Comparison of ENCODE assay signal across 8 mouse cellular contexts in the genomic region with DNA sequence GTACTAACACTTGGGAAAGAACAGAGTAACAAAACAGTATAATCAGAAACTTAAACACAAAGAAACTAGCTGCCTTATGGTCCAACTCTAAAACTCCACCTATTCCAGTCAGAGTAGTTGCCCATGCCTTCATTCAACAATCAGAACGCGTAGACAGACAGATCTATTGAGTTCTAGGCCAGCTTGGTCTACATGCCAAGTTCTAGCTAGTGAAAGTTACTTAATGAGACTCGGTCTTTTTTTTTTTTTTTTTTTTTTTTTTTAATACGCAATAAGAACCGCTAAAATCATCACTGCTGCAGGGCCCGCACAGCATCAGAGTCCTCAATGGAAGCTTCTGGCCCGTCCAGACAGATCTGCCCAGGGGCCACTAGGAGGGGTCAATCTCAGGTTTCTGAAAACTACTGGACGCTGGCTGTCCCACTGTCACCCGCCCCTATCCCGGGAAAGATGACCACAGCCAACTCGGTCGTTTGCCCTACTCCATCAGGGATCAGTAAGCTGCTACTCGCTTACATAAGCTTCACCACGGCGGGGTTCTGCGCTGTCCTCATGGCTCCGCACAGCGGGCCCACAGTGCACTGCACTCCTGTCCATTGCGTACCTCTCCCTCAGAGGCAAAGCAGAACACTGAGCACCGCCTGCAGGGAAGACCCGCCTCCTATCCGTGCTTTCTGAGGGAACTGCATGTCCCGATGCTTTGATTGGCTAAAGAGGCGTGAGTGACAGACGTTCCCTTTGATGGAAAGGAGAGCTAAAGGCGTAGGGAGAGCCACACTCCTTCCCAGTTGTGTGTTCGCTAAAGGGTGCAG. TPM values are rescaled to one million over a fixed set of nuclear protein-coding genes. Genes with fewer than 3 reads are reported as not detected.
DNase-seq lines count a peak whose midpoint lies in the region; ATAC-seq lines count a peak whose summit lies in the region.

Gene Zfp788 (plus strand): TSS at position 795 of the 812 bp plus-strand sequence.

- H3K27me3 ChIP-seq in hindbrain, embryonic 11.5 days (ENCODE audit: control insufficient read depth, insufficient read depth, low read length), result no peaks in the 10 kb centered on the region

- no peaks in the 10 kb centered on the region; the same call in 1 of the 2 replicates for H3K9me3 ChIP-seq in hindbrain, embryonic 11.5 days (ENCODE audit: control insufficient read depth, low read length)

- peak; percentile 98 for DNase-seq in Muller cell, postnatal 12 days (ENCODE audit: inconsistent ontology term)
- peak; percentile 99 for DNase-seq in cerebellum, adult 9-11 months
- peak; percentile 97 to 98 for DNase-seq in frontal cortex, adult 2 months (ENCODE audit: extremely low spot score in 1 of 2, low spot score in 1 of 2)
- peak; percentile 89 for DNase-seq in hindbrain, embryonic 11.5 days (ENCODE audit: low spot score)
- peak; percentile 89 to 93 for DNase-seq in layer of hippocampus, postnatal 10 days (ENCODE audit: low spot score in 2 of 2)
- peak; percentile 97 for DNase-seq in lung, postnatal 10 days
- DNase-seq in ovary, postnatal 36 days (ENCODE audit: low spot score), result peak; percentile 87
- DNase-seq in thymus, postnatal 25 days, result peak; percentile 90

- H3K27ac ChIP-seq in hindbrain, embryonic 11.5 days (ENCODE audit: low read depth, low read length), result peak within 1 kb of the TSS; percentile 89

- peak; percentile 96 for ATAC-seq in hindbrain, embryonic 11.5 days (ENCODE audit: low FRiP score)

- H3K4me3 ChIP-seq in hindbrain, embryonic 11.5 days (ENCODE audit: low read depth, low read length), result peak within 1 kb of the TSS; percentile 50

- peak within 1 kb of the TSS; percentile 56 for H3K9ac ChIP-seq in hindbrain, embryonic 11.5 days (ENCODE audit: low read depth, low read length)

- WGBS in hindbrain, embryonic 11.5 days, result 3% methylated on average over 27 of the region's 27 CpGs

- H3K4me2 ChIP-seq in hindbrain, embryonic 11.5 days (replicated peaks; ENCODE audit: low read depth, low read length), result peak within 1 kb of the TSS; percentile 83

- H3K4me1 ChIP-seq in hindbrain, embryonic 11.5 days (replicated peaks; ENCODE audit: control insufficient read depth, insufficient read depth, low read length), result no peaks in the 10 kb centered on the region

- 0 out of 2 replicates have a peak, but pooled peaks cover 3% of the 10 kb centered on the region for H3K36me3 ChIP-seq in hindbrain, embryonic 11.5 days (ENCODE audit: control insufficient read depth, insufficient read depth, low read length)

RNA-seq across cellular contexts. Expression of gene Zfp788, which starts in this region (rescaled TPM):
- polyA plus RNA-seq in frontal cortex, adult 2 months (2012; rRNA removed), result 18.6 and 21.1 TPM in 2 replicates
- polyA plus RNA-seq in hindbrain, embryonic 11.5 days (2014; fragmentation: Nextera tagmentation; extraction: Ambion mirVana), result 19.4 and 19.5 TPM in 2 replicates
- 10 to 100 TPM; 29.5 to 36.2 TPM for total RNA-seq in layer of hippocampus, postnatal 10 days (2021)

Comparison
In these comparisons a context has a peak if more than half of its experiments do, and no peak if none do; other contexts are left out.
1. Peak in every context shown above with its lines: DNase-seq, ATAC-seq, H3K4me3 ChIP-seq and H3K27ac ChIP-seq.